Mouse (Mus musculus) erythroblast, adult 5-6 weeks (primary cell): ENCODE measurements at regions not wholly inside any gene's neighbourhood (a gene's known extent, or its start where the extent isn't known, plus 50 kb on each side); places are given as distances from the start of the nearest gene placed in this dataset.
A peak's percentile ranks its signal among the peaks of the same experiment; 100 is the strongest.
"Not testable (repeated sequence)": the region's sequence is repeated elsewhere in the genome, so short reads cannot be mapped to it uniquely, and the experiment has no call there.

Experiments used
- ATAC-seq: replicated peaks from 2 replicates; pipeline ENCODE4 v1.8.0; 2016; ENCODE audit warnings: moderate number of reproducible peaks, mild to moderate bottlenecking, moderate TSS enrichment, inconsistent platforms; ENCODE audit not compliant: poor library complexity, low FRiP score, severe bottlenecking

DNA sequence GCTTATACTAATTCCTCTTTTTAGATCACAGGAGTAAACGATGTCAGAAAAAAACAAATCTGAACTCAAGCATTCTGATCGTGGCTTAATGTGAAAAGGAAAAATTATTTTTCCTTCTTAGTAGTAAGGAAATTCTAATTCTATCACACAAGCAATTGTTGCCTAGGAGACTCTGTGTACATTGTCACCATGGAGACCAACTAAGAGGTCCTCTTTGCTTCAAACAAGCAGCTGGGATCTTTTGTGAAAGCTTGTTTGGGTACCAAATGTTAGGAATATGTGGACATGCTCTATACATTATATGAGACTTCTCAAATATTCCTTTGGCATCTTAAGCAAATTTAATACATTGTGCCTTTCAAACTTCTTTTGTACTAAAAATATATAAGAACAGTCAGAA lies 345.9 kb upstream of the Atp10a start:
- ATAC-seq, result no peak

GRCm38 (mm10) chr7:58322381-58322780 lies 333.6 kb upstream of the Atp10a start:
- ATAC-seq, result no peak

DNA sequence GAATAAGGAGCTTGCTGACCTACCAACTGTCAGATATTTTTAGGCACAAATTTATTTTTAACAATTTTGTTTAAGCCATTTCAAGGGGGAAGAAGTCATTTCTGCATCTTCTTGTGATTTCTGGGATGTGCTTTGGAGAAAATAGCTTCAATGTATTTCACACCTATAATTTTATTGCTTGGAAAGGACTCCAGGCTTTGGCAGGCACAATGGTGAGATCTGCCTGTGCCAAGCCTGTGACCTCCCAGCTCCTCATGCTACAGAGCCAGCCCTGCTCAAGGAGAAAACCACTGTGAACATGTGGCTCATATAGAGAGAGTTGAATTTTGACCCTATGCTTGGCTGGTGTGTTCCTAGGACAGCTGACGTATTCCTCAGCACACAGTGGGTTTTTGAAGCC lies 288.6 kb upstream of the Atp10a start:
- ATAC-seq, result no peak

- no peak for ATAC-seq
Measured at GRCm38 (mm10) chr7:58383401-58383800, 272.6 kb upstream of the Atp10a start.

- no peak for ATAC-seq
Measured at GRCm38 (mm10) chr7:58388326-58388725, 267.6 kb upstream of the Atp10a start.

GRCm38 (mm10) chr7:58392391-58393115 lies 263.4 kb upstream of the Atp10a start:
- ATAC-seq, result no peak

DNA sequence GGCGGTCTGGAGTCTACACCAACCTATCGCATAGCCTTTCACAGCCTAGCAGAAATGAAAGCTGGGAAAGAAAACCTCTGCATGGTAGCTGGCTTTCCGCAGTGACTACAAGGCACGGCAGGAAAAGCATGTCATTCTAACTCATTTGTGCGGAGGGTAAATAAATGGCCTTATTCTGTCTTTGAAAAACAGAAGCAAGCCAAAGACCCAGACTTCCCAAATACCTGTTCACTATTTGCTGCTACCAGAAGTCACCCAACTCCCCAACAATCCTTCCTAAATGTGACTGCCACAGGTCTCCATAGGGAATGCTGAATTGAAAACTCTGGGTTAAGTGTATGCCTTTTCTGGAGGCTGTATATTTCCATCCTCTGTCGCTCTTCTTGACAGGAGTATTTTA lies 258.0 kb upstream of the Atp10a start:
- no peak for ATAC-seq

- ATAC-seq, result no peak
Measured at GRCm38 (mm10) chr7:58398558-58399144, 257.3 kb upstream of the Atp10a start.

DNA sequence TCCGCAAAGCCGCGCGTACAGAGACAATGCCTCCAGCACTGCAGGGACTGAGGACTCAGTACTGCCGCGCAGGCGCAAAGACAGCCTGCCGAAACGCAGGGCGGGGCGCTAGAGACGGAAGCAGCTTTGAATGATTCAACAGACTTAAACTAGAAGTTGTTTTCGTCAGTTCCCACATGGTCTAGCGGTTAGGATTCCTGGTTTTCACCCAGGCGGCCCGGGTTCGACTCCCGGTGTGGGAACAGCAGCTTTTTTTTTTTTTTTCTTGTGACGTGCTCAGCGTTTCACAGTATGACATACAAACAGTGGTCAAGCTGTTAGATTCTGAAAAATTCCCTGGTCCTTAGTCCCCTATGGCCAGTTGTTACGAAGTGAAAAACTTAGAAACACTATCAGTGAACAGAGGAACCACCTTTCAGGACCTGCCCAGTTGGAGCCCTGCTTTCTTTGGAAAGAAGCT lies 256.8 kb upstream of the Atp10a start:
- ATAC-seq, result peak; percentile 81

GRCm38 (mm10) chr7:58399651-58400050 lies 256.3 kb upstream of the Atp10a start:
- ATAC-seq, result no peak

DNA sequence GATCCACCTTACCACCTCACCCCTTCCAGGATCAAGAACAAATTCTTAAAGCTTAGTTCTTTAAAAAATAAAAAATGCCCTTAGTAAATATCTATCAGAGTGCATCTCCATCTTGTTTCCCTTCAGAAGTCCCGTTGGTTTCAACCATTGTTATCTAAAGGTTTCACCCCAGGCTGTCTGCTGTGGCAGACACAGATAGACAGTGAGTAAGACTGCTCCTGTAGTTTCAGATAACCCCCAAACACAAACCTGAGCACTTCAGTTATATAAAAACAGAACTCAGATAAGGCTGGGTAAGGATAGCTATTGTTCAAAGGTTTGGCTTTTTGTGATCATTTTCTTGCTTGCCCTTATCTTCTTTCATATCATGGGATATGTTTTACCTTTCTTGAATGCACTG lies 255.4 kb upstream of the Atp10a start:
- no peak for ATAC-seq

DNA sequence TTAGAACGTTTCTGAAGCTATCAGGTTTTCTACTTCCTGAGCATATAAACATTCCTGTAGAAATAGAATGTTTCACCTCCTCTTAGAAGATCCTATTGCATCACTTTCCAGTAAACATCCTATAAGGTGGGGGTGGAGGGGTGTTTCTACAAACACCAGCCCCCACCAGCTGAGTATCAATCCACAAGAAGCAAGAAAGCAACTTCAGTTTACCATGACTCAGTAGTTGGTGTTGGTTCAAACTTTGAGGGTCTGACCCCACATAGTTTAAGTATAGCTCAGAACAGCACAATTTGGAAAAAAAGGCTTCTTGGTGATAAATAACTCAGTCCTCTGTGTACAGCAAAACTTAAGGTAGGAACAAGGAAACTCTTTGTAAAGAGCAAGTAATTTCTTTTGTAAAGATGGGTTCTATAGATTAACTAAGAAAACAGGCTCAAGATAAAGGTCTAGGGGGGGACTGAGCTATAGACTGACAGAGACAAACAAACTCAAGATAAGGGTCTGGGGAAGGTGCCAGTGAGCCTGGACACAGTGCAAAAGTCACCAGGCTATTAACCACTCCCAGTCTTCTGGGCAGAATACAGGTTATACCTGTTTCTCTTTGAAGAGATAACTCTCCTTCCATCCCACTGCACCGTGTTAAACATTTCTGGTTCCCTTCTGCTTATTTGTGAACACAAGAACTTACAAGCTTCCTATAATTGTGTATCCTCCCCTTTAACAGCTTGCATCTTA lies 218.9 kb upstream of the Atp10a start:
- ATAC-seq, result no peak

- no peak for ATAC-seq
Measured at GRCm38 (mm10) chr7:58442535-58443184, 213.3 kb upstream of the Atp10a start.

DNA sequence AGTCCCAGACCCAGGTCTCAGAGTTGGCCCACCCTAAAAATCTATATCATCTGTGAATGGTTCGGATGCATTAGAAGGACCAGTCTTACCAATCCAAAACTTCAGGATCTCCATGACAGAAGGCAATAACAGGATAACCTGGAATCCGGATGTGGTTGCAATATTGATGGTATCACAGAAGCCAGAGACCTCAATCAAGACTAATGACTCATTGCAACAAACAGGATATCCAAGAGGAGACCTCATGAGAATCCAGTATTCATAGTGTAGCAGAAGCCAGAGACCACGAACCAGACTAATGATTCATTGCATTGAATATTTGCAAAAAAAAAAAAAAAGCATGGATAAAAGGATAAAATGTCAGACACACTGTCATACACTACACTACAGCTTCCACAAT lies 212.7 kb upstream of the Atp10a start:
- ATAC-seq, result no peak

- no peak for ATAC-seq
Measured at GRCm38 (mm10) chr7:58445781-58446180, 210.2 kb upstream of the Atp10a start.

GRCm38 (mm10) chr7:58446261-58446660 lies 209.7 kb upstream of the Atp10a start:
- ATAC-seq, result no peak

- no peak for ATAC-seq
Measured at GRCm38 (mm10) chr7:58448727-58449126, 207.2 kb upstream of the Atp10a start.

DNA sequence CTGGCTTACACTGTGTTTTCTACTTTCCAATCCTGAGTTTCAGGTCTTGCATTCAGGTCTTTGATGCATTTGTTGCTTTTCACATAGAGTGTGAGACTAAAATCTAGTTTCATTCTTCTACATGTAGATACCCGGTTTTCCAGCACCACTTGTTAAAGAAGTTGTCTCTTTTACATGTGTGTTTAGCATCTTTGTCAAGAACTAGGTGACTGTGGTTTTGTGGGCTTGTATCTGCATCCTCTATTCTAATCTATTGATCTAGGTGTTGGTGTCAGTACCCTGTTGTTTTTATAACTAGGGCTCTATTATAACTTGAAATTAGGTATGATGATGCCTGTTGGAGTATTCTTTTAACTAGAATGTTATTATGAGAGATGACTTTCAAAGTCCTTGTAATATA lies 204.0 kb upstream of the Atp10a start:
- no peak for ATAC-seq

GRCm38 (mm10) chr7:58458146-58458545 lies 197.8 kb upstream of the Atp10a start:
- not testable (repeated sequence) for ATAC-seq

DNA sequence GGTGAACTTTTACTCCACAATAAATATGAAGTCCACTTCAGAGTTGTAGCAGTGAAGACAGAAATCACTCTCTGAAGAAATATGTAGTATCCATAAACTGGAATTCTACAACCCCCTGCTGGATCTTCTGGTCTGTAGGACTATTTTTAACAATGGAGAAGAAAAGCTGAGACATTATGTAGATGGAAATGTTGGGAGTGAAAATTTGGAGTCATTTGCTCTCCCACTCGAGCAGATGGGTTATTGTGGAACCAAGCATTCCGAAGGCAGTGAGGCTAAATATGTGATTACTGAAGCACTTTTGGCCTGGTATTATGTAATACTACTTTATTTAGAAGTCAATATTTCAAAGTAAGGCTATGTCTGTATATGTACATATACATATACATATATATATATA lies 195.0 kb upstream of the Atp10a start:
- no peak for ATAC-seq

DNA sequence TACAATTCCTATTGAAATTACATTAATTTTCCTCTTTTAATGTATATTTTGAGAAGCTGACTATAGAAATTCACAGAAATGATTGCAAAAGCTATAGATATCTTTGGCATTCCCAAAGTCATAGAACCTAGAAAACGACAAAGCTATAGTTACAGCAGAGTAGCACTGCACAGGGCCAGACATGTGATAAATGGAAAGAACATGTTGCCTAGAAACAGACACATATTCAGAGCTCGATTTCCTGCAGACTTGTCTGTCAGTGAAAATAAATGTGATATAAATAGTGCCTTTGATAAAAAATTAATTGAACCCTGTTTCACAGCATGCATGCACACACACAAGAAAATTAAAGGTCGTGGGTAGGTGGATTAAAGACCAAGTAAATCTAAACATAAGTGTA lies 182.8 kb upstream of the Atp10a start:
- no peak for ATAC-seq
